Mouse (Mus musculus) embryonic facial prominence, embryonic 11.5 days (tissue): ENCODE data around the gene Fbxo17. TPM values are rescaled to one million over a fixed set of nuclear protein-coding genes. Genes with fewer than 3 reads are reported as not detected.
"Not testable (repeated sequence)": the region's sequence is repeated elsewhere in the genome, so short reads cannot be mapped to it uniquely, and the experiment has no call there.

Experiments
- ATAC-seq: fragments of 200-750 bp; cut with Nextera tagmentation; replicated peaks from 2 replicates; pipeline ENCODE4 v1.8.0; 2017; ENCODE audit warnings: low read depth; ENCODE audit not compliant: insufficient number of reproducible peaks, low FRiP score, low TSS enrichment
- DNase-seq: peaks from one replicate; pipeline ENCODE4 v3.0.0-alpha.2; 2015; ENCODE audit warnings: low spot score
- H3K27ac ChIP-seq: fragments of 300-500 bp; sonication (generic); replicated peaks from 2 replicates; pipeline ENCODE4 v1.5.1; 2014; ENCODE audit warnings: mild to moderate bottlenecking, low read depth, low read length, control low read depth
- H3K27me3 ChIP-seq: fragments of 300-500 bp; sonication (generic); 2 replicates; pipeline ENCODE4 v1.6.1; 2014; ENCODE audit warnings: mild to moderate bottlenecking, low read length, moderate library complexity, mixed read lengths; ENCODE audit not compliant: control insufficient read depth, insufficient read depth
- H3K36me3 ChIP-seq: fragments of 300-500 bp; sonication (generic); replicated peaks from 2 replicates; pipeline ENCODE4 v1.6.1; 2014; ENCODE audit warnings: low read depth, mild to moderate bottlenecking, low read length, moderate library complexity, mixed read lengths; ENCODE audit not compliant: control insufficient read depth, insufficient read depth
- H3K4me1 ChIP-seq: fragments of 300-500 bp; sonication (generic); 2 replicates; pipeline ENCODE4 v1.6.1; 2014; ENCODE audit warnings: low read length, mixed read lengths; ENCODE audit not compliant: control insufficient read depth, insufficient read depth
- H3K4me2 ChIP-seq: fragments of 300-500 bp; sonication (generic); 2 replicates; pipeline ENCODE4 v1.6.1; 2014; ENCODE audit warnings: low read depth, mild to moderate bottlenecking, control low read depth, low read length, moderate library complexity
- H3K4me3 ChIP-seq: fragments of 300-500 bp; sonication (generic); 2 replicates; pipeline ENCODE4 v1.5.1; 2014; ENCODE audit warnings: low read depth, low read length, control low read depth
- H3K9ac ChIP-seq: fragments of 300-500 bp; sonication (generic); replicated peaks from 2 replicates; pipeline ENCODE4 v1.6.1; 2014; ENCODE audit warnings: mild to moderate bottlenecking, control low read depth, low read length
- H3K9me3 ChIP-seq: fragments of 300-500 bp; sonication (generic); replicated peaks from 2 replicates; pipeline ENCODE4 v1.6.1; 2016; ENCODE audit warnings: mild to moderate bottlenecking, low read length, inconsistent platforms, mixed read lengths; ENCODE audit not compliant: control insufficient read depth
- WGBS: fragments of 180-500 bp; shearing (Covaris S2); extraction: QIAGEN DNeasy Blood & Tissue Kit; methylation state at CpG from one replicate; pipeline ENCODE4 v1.1.7; 2014; 5-methylcytosine and 5-hydroxymethylcytosine counted together
- polyA plus RNA-seq: library from polyadenylated mRNA; unstranded; fragments of >200 nt; fragmentation: Nextera tagmentation; extraction: Ambion mirVana; gene quantifications from 2 replicates; pipeline ENCODE4 v1.2.1, GENCODE M21; 2014

The Fbxo17 gene
- polyA plus RNA-seq, result 11.6 and 13.0 TPM in 2 replicates

GRCm38 (mm10) chr7:28716590-28717281 is at the start of gene Fbxo17:
Gene Fbxo17 (plus strand): TSS chr7:28716804.
- Histone ChIP-seq H3K27me3 (no peaks in the 10 kb centered on the region), H3K4me2 (peak within 1 kb of the TSS; percentile 73), H3K4me3 (peak within 1 kb of the TSS; percentile 36), H3K9ac (peak within 1 kb of the TSS; percentile 73), H3K4me1 (no peaks in the 10 kb centered on the region), H3K9me3 (no peaks in the 10 kb centered on the region), H3K27ac (peak within 1 kb of the TSS; percentile 47; the same call in 1 of the 2 replicates), H3K36me3 (no peaks in the 10 kb centered on the region)
- ATAC-seq (peak; percentile 66), DNase-seq (peak; percentile 82)
- 2% methylated on average over 33 of the region's 36 CpGs for WGBS

DNA sequence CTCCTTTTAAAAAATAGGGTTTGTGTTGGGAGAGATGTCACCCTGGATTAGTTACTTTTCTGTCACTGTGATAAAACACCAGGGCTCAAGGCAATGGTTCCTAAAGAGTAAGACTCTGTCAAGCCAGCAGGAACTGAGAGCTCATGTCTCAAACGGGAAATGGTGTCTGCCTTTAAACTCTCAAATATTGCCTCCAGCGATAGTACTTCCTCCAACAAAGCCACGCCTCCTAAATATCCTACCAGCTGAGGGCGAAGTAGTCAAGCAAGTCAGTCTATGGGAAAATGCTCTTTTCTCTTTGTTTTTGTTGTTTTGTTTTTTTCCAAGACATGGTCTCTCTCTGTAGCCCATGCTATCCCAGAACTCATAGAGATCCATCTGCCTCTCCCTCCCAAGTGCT is 45.4 kb upstream of the Fbxo17 start:
- Histone ChIP-seq H3K9me3 (no peaks in the 10 kb centered on the region), H3K4me1 (no peaks in the 10 kb centered on the region), H3K36me3 (no peaks in the 10 kb centered on the region), H3K27me3 (no peaks in the 10 kb centered on the region), H3K4me3 (no peak overlapping the region), H3K4me2 (no peak overlapping the region), H3K9ac (no peak overlapping the region), H3K27ac (no peak overlapping the region)
- no peak for ATAC-seq
- 54% methylated on average over 4 of the region's 4 CpGs for WGBS
- peak; percentile 33 for DNase-seq

- Histone ChIP-seq H3K9me3 (no peaks in the 10 kb centered on the region), H3K4me3 (no peak overlapping the region), H3K9ac (no peak overlapping the region), H3K27me3 (no peaks in the 10 kb centered on the region), H3K36me3 (no peaks in the 10 kb centered on the region), H3K4me2 (no peak overlapping the region), H3K27ac (no peak overlapping the region), H3K4me1 (no peaks in the 10 kb centered on the region)
- WGBS, result 89% methylated on average over 5 of the region's 5 CpGs
- ATAC-seq (no peak), DNase-seq (no peak)
Measured at GRCm38 (mm10) chr7:28672276-28672675, 44.3 kb upstream of the Fbxo17 start.

GRCm38 (mm10) chr7:28672786-28673185 is 43.8 kb upstream of the Fbxo17 start:
- ATAC-seq, H3K36me3 ChIP-seq, DNase-seq, H3K4me2 ChIP-seq, H3K27me3 ChIP-seq, H3K9me3 ChIP-seq, H3K27ac ChIP-seq, H3K9ac ChIP-seq, H3K4me1 ChIP-seq, H3K4me3 ChIP-seq: not testable (repeated sequence)
- WGBS, result 74% methylated on average over 5 of the region's 5 CpGs

- Histone ChIP-seq H3K4me3 (no peak overlapping the region), H3K4me2 (no peak overlapping the region), H3K9ac (no peak overlapping the region), H3K27ac (no peak overlapping the region), H3K4me1 (no peaks in the 10 kb centered on the region), H3K9me3 (no peaks in the 10 kb centered on the region), H3K27me3 (no peaks in the 10 kb centered on the region), H3K36me3 (no peaks in the 10 kb centered on the region)
- WGBS, result 76% methylated on average over 9 of the region's 9 CpGs
- ATAC-seq, result no peak
- no peak for DNase-seq
Measured at GRCm38 (mm10) chr7:28674994-28675393, 41.6 kb upstream of the Fbxo17 start.

GRCm38 (mm10) chr7:28675746-28676145 is 40.9 kb upstream of the Fbxo17 start:
- Histone ChIP-seq H3K4me3 (no peak overlapping the region), H3K4me1 (no peaks in the 10 kb centered on the region), H3K27ac (no peak overlapping the region), H3K9ac (no peak overlapping the region), H3K9me3 (no peaks in the 10 kb centered on the region), H3K36me3 (no peaks in the 10 kb centered on the region), H3K27me3 (no peaks in the 10 kb centered on the region), H3K4me2 (no peak overlapping the region)
- 39% methylated on average over 11 of the region's 11 CpGs for WGBS
- ATAC-seq (no peak), DNase-seq (peak; percentile 35)

GRCm38 (mm10) chr7:28676811-28677541 is 39.6 kb upstream of the Fbxo17 start:
- WGBS, result 84% methylated on average over 13 of the region's 13 CpGs
- no peak for DNase-seq
- no peak overlapping the region for H3K27ac ChIP-seq
- no peaks in the 10 kb centered on the region for H3K9me3 ChIP-seq
- no peak overlapping the region for H3K4me2 ChIP-seq
- H3K27me3 ChIP-seq, result no peaks in the 10 kb centered on the region
- no peak overlapping the region for H3K9ac ChIP-seq
- H3K4me1 ChIP-seq, result no peaks in the 10 kb centered on the region
- H3K36me3 ChIP-seq, result no peaks in the 10 kb centered on the region
- H3K4me3 ChIP-seq, result no peak overlapping the region
- no peak for ATAC-seq

- no peak overlapping the region for H3K9ac ChIP-seq
- no peaks in the 10 kb centered on the region for H3K36me3 ChIP-seq
- ATAC-seq (no peak), DNase-seq (no peak)
- no peak overlapping the region for H3K27ac ChIP-seq
- H3K4me3 ChIP-seq, result no peak overlapping the region
- no peaks in the 10 kb centered on the region for H3K27me3 ChIP-seq
- no peaks in the 10 kb centered on the region for H3K9me3 ChIP-seq
- no peak overlapping the region for H3K4me2 ChIP-seq
- WGBS, result 89% methylated on average over 8 of the region's 8 CpGs
- no peaks in the 10 kb centered on the region for H3K4me1 ChIP-seq
Measured at GRCm38 (mm10) chr7:28677624-28678023, 39.0 kb upstream of the Fbxo17 start.
